Mouse (Mus musculus): Measurements from ENCODE around the gene Zfyve26. TPM values are rescaled to one million over a fixed set of nuclear protein-coding genes. Genes with fewer than 3 reads are reported as not detected.

The Zfyve26 gene
- polyA plus RNA-seq, 1 experiment, result not detected

DNA sequence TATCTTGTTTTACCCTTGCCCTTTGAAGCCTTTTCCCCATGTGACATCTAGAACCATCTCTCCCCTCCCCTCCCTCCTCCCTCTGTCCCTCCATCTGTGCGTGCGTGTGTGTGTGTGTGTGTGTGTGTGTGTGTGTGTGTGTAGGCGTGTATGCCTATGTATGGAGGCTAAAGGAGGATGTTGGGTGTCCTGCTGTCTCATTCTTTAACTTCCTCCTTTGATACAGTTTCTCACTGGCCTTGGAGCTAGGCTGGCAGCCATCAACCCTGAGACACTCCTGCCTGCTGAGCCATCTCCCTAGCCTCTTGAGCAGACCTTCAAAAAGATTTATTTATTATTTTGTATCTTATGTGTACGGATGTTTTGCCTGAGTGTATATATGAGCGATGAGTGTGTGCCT is 24.8 kb upstream of the Zfyve26 start:
- Histone ChIP-seq H3K27ac (ENCODE audit: insufficient read depth, low read depth, low read length) (no peak overlapping the region), H3K4me3 (ENCODE audit: insufficient read depth, low read depth, low read length) (no peak overlapping the region), H3K4me1 (ENCODE audit: control insufficient read depth, insufficient read depth, low read length) (no peaks in the 10 kb centered on the region)
- no peak for TF ChIP-seq POLR2A (IDR thresholded peaks at IDR 0.05; ENCODE audit: insufficient read depth, low read depth, low read length)
- TF ChIP-seq CTCF (IDR thresholded peaks at IDR 0.05; ENCODE audit: insufficient read depth, low read depth, low read length), result no peak
- 81% methylated on average over 5 of the region's 5 CpGs for WGBS

GRCm38 (mm10) chr12:79317339-79317738 is 21.2 kb upstream of the Zfyve26 start:
- H3K4me1 ChIP-seq (ENCODE audit: control insufficient read depth, insufficient read depth, low read length), result no peaks in the 10 kb centered on the region
- TF ChIP-seq POLR2A (IDR thresholded peaks at IDR 0.05; ENCODE audit: insufficient read depth, low read depth, low read length) (no peak), CTCF (IDR thresholded peaks at IDR 0.05; ENCODE audit: insufficient read depth, low read depth, low read length) (no peak)
- 56% methylated on average over 5 of the region's 5 CpGs for WGBS
- no peak overlapping the region for H3K4me3 ChIP-seq (ENCODE audit: insufficient read depth, low read depth, low read length)
- H3K27ac ChIP-seq (ENCODE audit: insufficient read depth, low read depth, low read length), result no peak overlapping the region

DNA sequence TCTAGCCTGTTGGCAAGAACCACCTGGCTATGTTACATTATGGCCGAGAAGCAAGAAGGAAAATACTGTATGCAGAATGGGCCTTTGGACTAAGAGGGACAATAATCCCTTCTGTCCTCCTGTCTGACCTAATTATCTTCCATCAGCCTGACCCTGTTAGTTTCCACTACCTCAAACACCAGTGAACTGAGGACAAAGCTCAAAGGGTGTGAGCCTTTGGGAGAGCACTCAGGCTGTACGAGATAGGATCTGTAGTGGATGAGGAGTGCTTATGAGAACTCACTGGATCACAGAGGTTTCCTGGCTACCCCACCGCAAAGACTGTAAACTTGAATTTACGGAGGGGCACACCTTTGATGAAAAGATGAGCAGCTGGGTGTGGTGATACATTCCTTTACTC is 17.6 kb upstream of the Zfyve26 start:
- WGBS, result 87% methylated on average over 4 of the region's 4 CpGs
- TF ChIP-seq CTCF (IDR thresholded peaks at IDR 0.05; ENCODE audit: insufficient read depth, low read depth, low read length) (no peak), POLR2A (IDR thresholded peaks at IDR 0.05; ENCODE audit: insufficient read depth, low read depth, low read length) (no peak)
- Histone ChIP-seq H3K4me3 (ENCODE audit: insufficient read depth, low read depth, low read length) (no peak overlapping the region), H3K27ac (ENCODE audit: insufficient read depth, low read depth, low read length) (no peak overlapping the region), H3K4me1 (ENCODE audit: control insufficient read depth, insufficient read depth, low read length) (no peaks in the 10 kb centered on the region)

DNA sequence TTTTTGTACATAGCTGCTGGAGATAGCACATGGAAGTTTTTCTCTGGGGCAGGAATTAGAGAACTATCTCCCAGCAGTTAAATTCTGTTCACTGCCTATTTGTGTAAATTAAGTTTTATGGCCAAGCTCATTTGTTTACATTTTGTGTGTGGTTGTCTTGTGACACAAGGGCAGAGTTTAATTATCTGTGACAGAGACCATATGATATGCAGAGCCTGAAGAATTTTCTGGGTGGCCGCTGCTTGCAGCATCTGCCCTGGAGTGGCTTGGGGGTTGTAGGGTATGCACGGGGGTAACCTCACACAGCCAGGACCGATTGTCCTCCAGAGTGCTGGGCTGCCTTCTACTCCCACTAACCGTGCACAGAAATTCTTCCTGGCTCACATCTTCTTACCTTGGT is 9.9 kb upstream of the Zfyve26 start:
- no peak overlapping the region for H3K27ac ChIP-seq (ENCODE audit: insufficient read depth, low read depth, low read length)
- TF ChIP-seq POLR2A (IDR thresholded peaks at IDR 0.05; ENCODE audit: insufficient read depth, low read depth, low read length), result no peak
- no peak for TF ChIP-seq CTCF (IDR thresholded peaks at IDR 0.05; ENCODE audit: insufficient read depth, low read depth, low read length)
- no peaks in the 10 kb centered on the region for H3K4me1 ChIP-seq (ENCODE audit: control insufficient read depth, insufficient read depth, low read length)
- WGBS, result 80% methylated on average over 4 of the region's 4 CpGs
- H3K4me3 ChIP-seq (ENCODE audit: insufficient read depth, low read depth, low read length), result no peak overlapping the region

- Histone ChIP-seq H3K27ac (ENCODE audit: insufficient read depth, low read depth, low read length) (no peak overlapping the region), H3K4me3 (ENCODE audit: insufficient read depth, low read depth, low read length) (no peak overlapping the region), H3K4me1 (ENCODE audit: control insufficient read depth, insufficient read depth, low read length) (no peaks in the 10 kb centered on the region)
- WGBS, result 34% methylated on average over 1 of the region's 1 CpGs
- TF ChIP-seq CTCF (IDR thresholded peaks at IDR 0.05; ENCODE audit: insufficient read depth, low read depth, low read length) (no peak), POLR2A (IDR thresholded peaks at IDR 0.05; ENCODE audit: insufficient read depth, low read depth, low read length) (no peak)
Observed at GRCm38 (mm10) chr12:79305131-79305530, 9.0 kb upstream of the Zfyve26 start.

DNA sequence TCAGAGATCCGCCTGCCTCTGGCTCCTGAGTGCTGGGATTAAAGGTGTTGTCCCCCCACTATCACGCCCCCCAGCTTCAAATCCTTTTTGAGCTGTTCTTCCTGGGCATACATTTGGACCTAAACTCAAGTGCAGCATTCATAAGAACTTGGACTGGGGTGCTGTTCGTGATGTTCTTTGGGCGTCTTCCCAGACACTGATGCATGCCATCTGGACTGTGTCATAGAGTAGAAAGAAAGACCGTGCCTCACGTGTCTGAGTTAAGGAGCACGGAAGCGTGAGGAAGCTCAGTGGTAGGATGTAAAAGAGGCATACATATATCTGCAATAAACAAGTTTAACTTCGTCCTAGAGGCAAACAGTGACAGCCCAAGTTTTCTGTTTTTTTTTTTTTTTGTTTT is 5.7 kb upstream of the Zfyve26 start:
- H3K27ac ChIP-seq (ENCODE audit: insufficient read depth, low read depth, low read length), result no peak overlapping the region
- no peak overlapping the region for H3K4me3 ChIP-seq (ENCODE audit: insufficient read depth, low read depth, low read length)
- 83% methylated on average over 9 of the region's 9 CpGs for WGBS
- H3K4me1 ChIP-seq (ENCODE audit: control insufficient read depth, insufficient read depth, low read length), result peaks cover 4% of the 10 kb centered on the region; the same call in 1 of the 2 replicates
- TF ChIP-seq POLR2A (IDR thresholded peaks at IDR 0.05; ENCODE audit: insufficient read depth, low read depth, low read length) (no peak), CTCF (IDR thresholded peaks at IDR 0.05; ENCODE audit: insufficient read depth, low read depth, low read length) (no peak)

DNA sequence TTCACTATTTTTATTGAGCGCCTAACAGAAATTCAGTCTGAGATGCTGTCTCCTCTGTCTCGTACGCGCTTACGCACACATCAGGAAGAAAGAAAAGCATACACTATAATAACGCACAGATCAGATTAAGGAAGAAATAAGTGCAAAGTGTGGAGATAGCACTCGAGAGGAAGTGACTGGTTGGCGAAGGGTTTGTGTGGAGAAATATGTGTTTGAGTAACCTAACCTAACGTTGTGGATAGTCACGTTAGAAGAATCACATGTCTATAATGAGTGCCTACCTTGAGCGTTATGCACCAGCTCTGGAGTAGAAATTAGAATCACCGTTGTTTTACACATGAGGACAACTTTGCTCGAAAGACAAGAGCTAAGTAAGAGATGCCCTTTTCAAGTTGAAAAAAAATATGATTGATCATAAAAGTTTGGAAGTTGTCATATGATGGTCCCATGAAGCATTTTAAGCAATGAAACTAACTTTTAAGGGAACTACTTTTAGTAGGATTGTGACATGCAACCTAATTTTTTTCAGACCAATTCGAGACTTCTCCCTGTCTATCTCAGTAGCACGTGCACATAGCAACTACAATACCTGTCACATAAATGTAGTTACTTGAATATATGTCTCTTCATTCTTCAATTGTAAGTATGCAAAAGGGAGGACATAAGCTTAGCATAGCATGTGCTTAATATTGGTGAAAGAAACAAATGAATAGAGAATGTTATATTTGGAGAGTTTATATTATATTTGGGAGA is 2.0 kb upstream of the Zfyve26 start:
- WGBS, result 10% methylated on average over 15 of the region's 15 CpGs
- peaks cover 9% of the 10 kb centered on the region for H3K4me1 ChIP-seq (ENCODE audit: control insufficient read depth, insufficient read depth, low read length)
- no peak overlapping the region for H3K4me3 ChIP-seq (ENCODE audit: insufficient read depth, low read depth, low read length)
- no peak for TF ChIP-seq CTCF (IDR thresholded peaks at IDR 0.05; ENCODE audit: insufficient read depth, low read depth, low read length)
- no peak for TF ChIP-seq POLR2A (IDR thresholded peaks at IDR 0.05; ENCODE audit: insufficient read depth, low read depth, low read length)
- no peak overlapping the region for H3K27ac ChIP-seq (ENCODE audit: insufficient read depth, low read depth, low read length)

GRCm38 (mm10) chr12:79297121-79297576 is 1.0 kb upstream of the Zfyve26 start, which contains the start of gene Rad51b:
TSS of gene Rad51b (plus strand) at chr12:79297282.
- peak within 1 kb of the TSS; percentile 93 for H3K4me3 ChIP-seq (ENCODE audit: insufficient read depth, low read depth, low read length)
- no peak within 1 kb of the TSS for H3K27ac ChIP-seq (ENCODE audit: insufficient read depth, low read depth, low read length)
- peaks cover 9% of the 10 kb centered on the region for H3K4me1 ChIP-seq (ENCODE audit: control insufficient read depth, insufficient read depth, low read length)
- no peak for TF ChIP-seq POLR2A (IDR thresholded peaks at IDR 0.05; ENCODE audit: insufficient read depth, low read depth, low read length)
- no peak for TF ChIP-seq CTCF (IDR thresholded peaks at IDR 0.05; ENCODE audit: insufficient read depth, low read depth, low read length)
- WGBS, result under 1% methylated on average over 21 of the region's 21 CpGs

- H3K4me3 ChIP-seq (ENCODE audit: insufficient read depth, low read depth, low read length), result no peak overlapping the region
- no peak overlapping the region for H3K27ac ChIP-seq (ENCODE audit: insufficient read depth, low read depth, low read length)
- WGBS, result 74% methylated on average over 6 of the region's 6 CpGs
- H3K4me1 ChIP-seq (ENCODE audit: control insufficient read depth, insufficient read depth, low read length), result peaks cover 9% of the 10 kb centered on the region
- TF ChIP-seq CTCF (IDR thresholded peaks at IDR 0.05; ENCODE audit: insufficient read depth, low read depth, low read length), result no peak
- no peak for TF ChIP-seq POLR2A (IDR thresholded peaks at IDR 0.05; ENCODE audit: insufficient read depth, low read depth, low read length)
Observed at GRCm38 (mm10) chr12:79292874-79293273, 3.2 kb downstream of the Zfyve26 start.
